Mouse (Mus musculus) lung, embryonic 16.5 days (tissue): ENCODE data around the gene Rag1. TPM values are rescaled to one million over a fixed set of nuclear protein-coding genes. Genes with fewer than 3 reads are reported as not detected.
A peak's percentile ranks its signal among the peaks of the same experiment; 100 is the strongest.

Experiments used
- ATAC-seq: fragments of 200-750 bp; cut with Nextera tagmentation; 2 replicates; pipeline ENCODE4 v1.8.0; 2017; ENCODE audit warnings: low read depth, mild to moderate bottlenecking, moderate library complexity
- H3K27ac ChIP-seq: fragments of 300-500 bp; sonication (generic); 2 replicates; pipeline ENCODE4 v1.5.1; 2014; ENCODE audit warnings: mild to moderate bottlenecking, control low read depth, low read length
- H3K27me3 ChIP-seq: fragments of 300-500 bp; sonication (generic); 2 replicates; pipeline ENCODE4 v1.6.1; 2014; ENCODE audit warnings: low read depth, low read length, mixed read lengths; ENCODE audit not compliant: control insufficient read depth, insufficient read depth
- H3K36me3 ChIP-seq: fragments of 300-500 bp; sonication (generic); 2 replicates; pipeline ENCODE4 v1.6.1; 2014; ENCODE audit warnings: low read length; ENCODE audit not compliant: control insufficient read depth, insufficient read depth
- H3K4me1 ChIP-seq: fragments of 300-500 bp; sonication (generic); replicated peaks from 2 replicates; pipeline ENCODE4 v1.6.1; 2014; ENCODE audit warnings: low read length, mixed read lengths; ENCODE audit not compliant: control insufficient read depth, insufficient read depth
- H3K4me2 ChIP-seq: fragments of 300-500 bp; sonication (generic); 2 replicates; pipeline ENCODE4 v1.6.1; 2014; ENCODE audit warnings: low read depth, low read length, control low read depth
- H3K4me3 ChIP-seq: fragments of 300-500 bp; sonication (generic); 2 replicates; pipeline ENCODE4 v1.5.1; 2014; ENCODE audit warnings: mild to moderate bottlenecking, low read length, control low read depth
- H3K9ac ChIP-seq: fragments of 300-500 bp; sonication (generic); 2 replicates; pipeline ENCODE4 v1.6.1; 2014; ENCODE audit warnings: low read length, control low read depth
- H3K9me3 ChIP-seq: fragments of 300-500 bp; sonication (generic); 2 replicates; pipeline ENCODE4 v1.6.1; 2016; ENCODE audit warnings: low read length; ENCODE audit not compliant: control insufficient read depth
- WGBS: fragments of 180-500 bp; shearing (Covaris S2); extraction: QIAGEN DNeasy Blood & Tissue Kit; methylation state at CpG from one replicate; pipeline ENCODE4 v1.1.7; 2014; 5-methylcytosine and 5-hydroxymethylcytosine counted together
- polyA plus RNA-seq: library from polyadenylated mRNA; unstranded; fragments of >200 nt; fragmentation: Nextera tagmentation; extraction: Ambion mirVana; gene quantifications from 2 replicates; pipeline ENCODE4 v1.2.1, GENCODE M21; 2015

Gene Rag1
- polyA plus RNA-seq, 1 experiment from 2014 or later = 1.3 TPM

- no peak overlapping the region for H3K9ac ChIP-seq
- peaks cover 3% of the 10 kb centered on the region; the same call in 1 of the 2 replicates for H3K4me1 ChIP-seq
- H3K9me3 ChIP-seq = no peaks in the 10 kb centered on the region
Measured at GRCm38 (mm10) chr2:101623042-101623441, 26.3 kb downstream of the Rag1 start.

GRCm38 (mm10) chr2:101621611-101622010 lies 27.7 kb downstream of the Rag1 start:
- peaks cover 3% of the 10 kb centered on the region; the same call in 1 of the 2 replicates for H3K4me1 ChIP-seq
- H3K27me3 ChIP-seq = no peaks in the 10 kb centered on the region
- peak overlapping the region; percentile 27; the same call in 1 of the 2 replicates for H3K27ac ChIP-seq
- no peaks in the 10 kb centered on the region for H3K36me3 ChIP-seq
- H3K4me2 ChIP-seq = no peak overlapping the region
- WGBS = 51% methylated on average over 7 of the region's 7 CpGs
- H3K9me3 ChIP-seq = no peaks in the 10 kb centered on the region
- no peak overlapping the region for H3K4me3 ChIP-seq
- no peak overlapping the region for H3K9ac ChIP-seq
- ATAC-seq = no peak

More at GRCm38 (mm10) chr2:101623042-101623441, 26.3 kb downstream of the Rag1 start:
- Histone ChIP-seq H3K27me3 (no peaks in the 10 kb centered on the region), H3K4me2 (no peak overlapping the region), H3K4me3 (no peak overlapping the region), H3K36me3 (no peaks in the 10 kb centered on the region), H3K27ac (no peak overlapping the region)
- no peak for ATAC-seq
- WGBS = 84% methylated on average over 2 of the region's 2 CpGs

GRCm38 (mm10) chr2:101620899-101621298 lies 28.4 kb downstream of the Rag1 start:
- no peaks in the 10 kb centered on the region for H3K27me3 ChIP-seq
- H3K4me1 ChIP-seq = peaks cover 3% of the 10 kb centered on the region; the same call in 1 of the 2 replicates
- H3K9me3 ChIP-seq = no peaks in the 10 kb centered on the region
- H3K4me3 ChIP-seq = no peak overlapping the region
- H3K4me2 ChIP-seq = no peak overlapping the region
- WGBS = 47% methylated on average over 3 of the region's 3 CpGs
- peak; percentile 61; the same call in 1 of the 2 replicates for ATAC-seq
- H3K9ac ChIP-seq = no peak overlapping the region
- H3K27ac ChIP-seq = no peak overlapping the region
- H3K36me3 ChIP-seq = no peaks in the 10 kb centered on the region

GRCm38 (mm10) chr2:101618373-101618772 lies 30.9 kb downstream of the Rag1 start:
- no peak overlapping the region for H3K4me2 ChIP-seq
- no peak overlapping the region for H3K4me3 ChIP-seq
- no peak for ATAC-seq
- no peaks in the 10 kb centered on the region for H3K36me3 ChIP-seq
- no peaks in the 10 kb centered on the region for H3K9me3 ChIP-seq
- peaks cover 3% of the 10 kb centered on the region; the same call in 1 of the 2 replicates for H3K4me1 ChIP-seq
- 78% methylated on average over 4 of the region's 4 CpGs for WGBS
- H3K27me3 ChIP-seq = no peaks in the 10 kb centered on the region
- no peak overlapping the region for H3K9ac ChIP-seq
- no peak overlapping the region for H3K27ac ChIP-seq

- ATAC-seq = no peak
- Histone ChIP-seq H3K4me3 (no peak overlapping the region), H3K9me3 (no peaks in the 10 kb centered on the region), H3K4me2 (no peak overlapping the region), H3K27me3 (no peaks in the 10 kb centered on the region), H3K27ac (no peak overlapping the region), H3K4me1 (no peaks in the 10 kb centered on the region), H3K36me3 (no peaks in the 10 kb centered on the region), H3K9ac (no peak overlapping the region)
- 55% methylated on average over 10 of the region's 10 CpGs for WGBS
Measured at GRCm38 (mm10) chr2:101615464-101616305, 33.6 kb downstream of the Rag1 start.

- no peak for ATAC-seq
- no peak overlapping the region for H3K4me2 ChIP-seq
- no peak overlapping the region for H3K9ac ChIP-seq
- no peaks in the 10 kb centered on the region for H3K27me3 ChIP-seq
- WGBS = 91% methylated on average over 3 of the region's 3 CpGs
- no peaks in the 10 kb centered on the region for H3K9me3 ChIP-seq
- no peak overlapping the region for H3K27ac ChIP-seq
- no peaks in the 10 kb centered on the region for H3K36me3 ChIP-seq
- no peaks in the 10 kb centered on the region for H3K4me1 ChIP-seq
- H3K4me3 ChIP-seq = no peak overlapping the region
Measured at GRCm38 (mm10) chr2:101610861-101611260, 38.4 kb downstream of the Rag1 start.

GRCm38 (mm10) chr2:101608232-101608894 lies 40.9 kb downstream of the Rag1 start:
- H3K27me3 ChIP-seq = no peaks in the 10 kb centered on the region
- H3K27ac ChIP-seq = no peak overlapping the region
- H3K36me3 ChIP-seq = no peaks in the 10 kb centered on the region
- H3K4me3 ChIP-seq = no peak overlapping the region
- H3K9ac ChIP-seq = no peak overlapping the region
- 63% methylated on average over 7 of the region's 7 CpGs for WGBS
- no peaks in the 10 kb centered on the region for H3K9me3 ChIP-seq
- H3K4me2 ChIP-seq = no peak overlapping the region
- 0 out of 2 replicates have a peak, but pooled peaks have one; percentile 31 for ATAC-seq
- no peaks in the 10 kb centered on the region for H3K4me1 ChIP-seq

- no peak overlapping the region for H3K27ac ChIP-seq
- H3K27me3 ChIP-seq = no peaks in the 10 kb centered on the region
- H3K9me3 ChIP-seq = no peaks in the 10 kb centered on the region
- no peak for ATAC-seq
- 80% methylated on average over 1 of the region's 1 CpGs for WGBS
- H3K4me1 ChIP-seq = no peaks in the 10 kb centered on the region
- H3K4me3 ChIP-seq = no peak overlapping the region
- no peak overlapping the region for H3K9ac ChIP-seq
- H3K36me3 ChIP-seq = no peaks in the 10 kb centered on the region; the same call in 1 of the 2 replicates
- H3K4me2 ChIP-seq = no peak overlapping the region
Measured at GRCm38 (mm10) chr2:101603099-101603498, 46.2 kb downstream of the Rag1 start.

- WGBS = 43% methylated on average over 8 of the region's 8 CpGs
- no peaks in the 10 kb centered on the region for H3K27me3 ChIP-seq
- no peaks in the 10 kb centered on the region for H3K9me3 ChIP-seq
- H3K9ac ChIP-seq = no peak overlapping the region
- no peaks in the 10 kb centered on the region for H3K4me1 ChIP-seq
- H3K27ac ChIP-seq = no peak overlapping the region
- H3K4me3 ChIP-seq = no peak overlapping the region
- ATAC-seq = no peak
- H3K4me2 ChIP-seq = no peak overlapping the region
- H3K36me3 ChIP-seq = no peaks in the 10 kb centered on the region; the same call in 1 of the 2 replicates
Measured at GRCm38 (mm10) chr2:101600703-101601102, 48.6 kb downstream of the Rag1 start.
